ENCODE assay signal across 8 mouse cellular contexts in the genomic region with DNA sequence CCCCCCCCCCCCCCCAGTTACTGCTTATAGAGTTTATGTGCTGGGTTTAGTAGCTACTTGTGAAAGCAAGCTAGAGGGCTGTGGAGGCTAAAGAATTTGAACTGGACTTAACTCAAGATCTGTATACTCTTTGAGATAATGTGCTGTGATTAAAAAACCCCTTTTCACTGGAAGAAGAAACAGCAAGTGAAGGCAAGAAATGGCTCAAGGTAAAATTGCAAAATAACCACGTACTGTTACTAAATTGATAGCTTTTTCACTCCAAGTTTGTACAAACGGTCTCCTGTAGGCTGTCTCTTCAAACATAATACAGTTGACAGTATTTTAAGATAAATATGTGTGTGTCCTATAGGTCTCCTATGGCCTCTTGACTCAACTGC. TPM values are rescaled to one million over a fixed set of nuclear protein-coding genes. Genes with fewer than 3 reads are reported as not detected.
DNase-seq lines count a peak whose midpoint lies in the region; ATAC-seq and TF ChIP-seq lines count a peak whose summit lies in the region.

No protein-coding gene starts in this region.

- 65% methylated on average over 2 of the region's 2 CpGs for WGBS in heart, postnatal 0 days
- 70% methylated on average over 2 of the region's 2 CpGs for WGBS in embryonic facial prominence, embryonic 10.5 days
- WGBS in hindbrain, postnatal 0 days = 70% methylated on average over 2 of the region's 2 CpGs
- WGBS in midbrain, embryonic 14.5 days = 74% methylated on average over 2 of the region's 2 CpGs

- 0 out of 2 replicates have a peak, but pooled peaks cover 4% of the 10 kb centered on the region for H3K36me3 ChIP-seq in heart, postnatal 0 days (replicated peaks; ENCODE audit: control insufficient read depth, insufficient read depth, low read length)
- peaks cover 3% of the 10 kb centered on the region for H3K36me3 ChIP-seq in embryonic facial prominence, embryonic 10.5 days (replicated peaks)
- H3K36me3 ChIP-seq in hindbrain, postnatal 0 days (ENCODE audit: insufficient read depth, low read length) = no peaks in the 10 kb centered on the region
- no peaks in the 10 kb centered on the region for H3K36me3 ChIP-seq in midbrain, embryonic 14.5 days (ENCODE audit: control insufficient read depth, insufficient read depth, low read length)

- H3K4me3 ChIP-seq in heart, postnatal 0 days (ENCODE audit: low read depth, low read length) = peak overlapping the region; percentile 64
- H3K4me3 ChIP-seq in embryonic facial prominence, embryonic 10.5 days = peak overlapping the region; percentile 70
- H3K4me3 ChIP-seq in hindbrain, postnatal 0 days (ENCODE audit: low read length) = peak overlapping the region; percentile 49; the same call in 1 of the 2 replicates
- peak overlapping the region; percentile 41 for H3K4me3 ChIP-seq in midbrain, embryonic 14.5 days (replicated peaks; ENCODE audit: low read depth, low read length)

- peaks cover 8% of the 10 kb centered on the region for H3K4me1 ChIP-seq in heart, postnatal 0 days (ENCODE audit: control insufficient read depth, insufficient read depth)
- peaks cover 25% of the 10 kb centered on the region for H3K4me1 ChIP-seq in embryonic facial prominence, embryonic 10.5 days
- 0 out of 2 replicates have a peak, but pooled peaks cover 5% of the 10 kb centered on the region for H3K4me1 ChIP-seq in hindbrain, postnatal 0 days (ENCODE audit: insufficient read depth, low read length)
- H3K4me1 ChIP-seq in midbrain, embryonic 14.5 days (ENCODE audit: control insufficient read depth, insufficient read depth, low read length) = peaks cover 14% of the 10 kb centered on the region

- no peaks in the 10 kb centered on the region for H3K9me3 ChIP-seq in heart, postnatal 0 days (replicated peaks; ENCODE audit: control insufficient read depth, low read length)
- H3K9me3 ChIP-seq in embryonic facial prominence, embryonic 10.5 days = no peaks in the 10 kb centered on the region
- H3K9me3 ChIP-seq in hindbrain, postnatal 0 days (ENCODE audit: low read length) = no peaks in the 10 kb centered on the region
- H3K9me3 ChIP-seq in midbrain, embryonic 14.5 days (ENCODE audit: control insufficient read depth, low read length) = no peaks in the 10 kb centered on the region

- DNase-seq in heart, postnatal 0 days (ENCODE audit: low spot score) = no peak
- DNase-seq in heart, adult 11 months = no peak
- no peak for DNase-seq in embryonic facial prominence, embryonic 10.5 days (ENCODE audit: low spot score)
- no peak for DNase-seq in hindbrain, postnatal 0 days (ENCODE audit: low spot score)
- DNase-seq in midbrain, embryonic 14.5 days = no peak
- no peak for DNase-seq in thymus, postnatal 14 days
- no peak for DNase-seq in cerebellum, postnatal 10 days
- DNase-seq in spleen, adult 18-20 months = no peak

- H3K27ac ChIP-seq in heart, postnatal 0 days (ENCODE audit: low read depth) = no peak overlapping the region
- no peak overlapping the region for H3K27ac ChIP-seq in embryonic facial prominence, embryonic 10.5 days (replicated peaks)
- H3K27ac ChIP-seq in hindbrain, postnatal 0 days = no peak overlapping the region
- H3K27ac ChIP-seq in midbrain, embryonic 14.5 days (replicated peaks; ENCODE audit: low read depth, low read length) = no peak overlapping the region

- no peak for ATAC-seq in heart, postnatal 0 days (ENCODE audit: insufficient read depth, low read depth)
- no peak for ATAC-seq in hindbrain, postnatal 0 days
- ATAC-seq in midbrain, embryonic 14.5 days (ENCODE audit: low FRiP score, low TSS enrichment) = no peak

- no peaks in the 10 kb centered on the region for H3K27me3 ChIP-seq in heart, postnatal 0 days (ENCODE audit: control insufficient read depth, insufficient read depth, low read length)
- no peaks in the 10 kb centered on the region for H3K27me3 ChIP-seq in embryonic facial prominence, embryonic 10.5 days (replicated peaks; ENCODE audit: low read depth, poor library complexity, severe bottlenecking)
- no peaks in the 10 kb centered on the region for H3K27me3 ChIP-seq in hindbrain, postnatal 0 days (ENCODE audit: insufficient read depth, low read length)
- no peaks in the 10 kb centered on the region for H3K27me3 ChIP-seq in midbrain, embryonic 14.5 days (ENCODE audit: control insufficient read depth, insufficient read depth, low read length)

- no peak for TF ChIP-seq CTCF in heart, postnatal 0 days (IDR thresholded peaks at IDR 0.05; ENCODE audit: low read depth)
- TF ChIP-seq CTCF in hindbrain, postnatal 0 days (IDR thresholded peaks at IDR 0.05; ENCODE audit: low read depth) = no peak

- no peak for TF ChIP-seq EP300 in heart, postnatal 0 days (IDR thresholded peaks at IDR 0.05; ENCODE audit: low read depth)

- H3K9ac ChIP-seq in heart, postnatal 0 days (replicated peaks; ENCODE audit: low read depth, low read length) = no peak overlapping the region
- no peak overlapping the region for H3K9ac ChIP-seq in hindbrain, postnatal 0 days (replicated peaks; ENCODE audit: low read length)
- H3K9ac ChIP-seq in midbrain, embryonic 14.5 days (replicated peaks; ENCODE audit: low read length) = no peak overlapping the region

- peak overlapping the region; percentile 99 for H3K4me2 ChIP-seq in heart, postnatal 0 days (ENCODE audit: low read depth, low read length)
- peak overlapping the region; percentile 98 for H3K4me2 ChIP-seq in hindbrain, postnatal 0 days (ENCODE audit: low read depth, low read length)
- H3K4me2 ChIP-seq in midbrain, embryonic 14.5 days (ENCODE audit: low read length) = peak overlapping the region; percentile 96

RNA-seq across cellular contexts. Expression of gene Ncoa4, which starts 6.4 kb away (rescaled TPM):
- total RNA-seq in heart, postnatal 0 days (2014; rRNA removed; ENCODE audit: low replicate concordance) = 137 and 180 TPM in 2 replicates
- polyA plus RNA-seq in heart, postnatal 0 days (2015; fragmentation: Nextera tagmentation; extraction: Ambion mirVana) = 60.8 and 62.1 TPM in 2 replicates
- polyA plus RNA-seq in embryonic facial prominence, embryonic 10.5 days (2016; fragmentation: Nextera tagmentation; extraction: Ambion mirVana) = 67.0 and 70.7 TPM in 2 replicates
- 171 TPM in 2 replicates for total RNA-seq in hindbrain, postnatal 0 days (2014; rRNA removed)
- 82.3 and 85.8 TPM in 2 replicates for polyA plus RNA-seq in hindbrain, postnatal 0 days (2015; fragmentation: Nextera tagmentation; extraction: Ambion mirVana)
- 94.6 and 126 TPM in 2 replicates for polyA plus RNA-seq in midbrain, embryonic 14.5 days (2014; fragmentation: Nextera tagmentation; extraction: Ambion mirVana)

RNA-seq across cellular contexts. Expression of gene Msmb, which starts 24.2 kb away (rescaled TPM):
- total RNA-seq in heart, postnatal 0 days (2014; rRNA removed; ENCODE audit: low replicate concordance) = not detected in 2 replicates
- not detected in 2 replicates for polyA plus RNA-seq in heart, postnatal 0 days (2015; fragmentation: Nextera tagmentation; extraction: Ambion mirVana)
- not detected in 2 replicates for polyA plus RNA-seq in embryonic facial prominence, embryonic 10.5 days (2016; fragmentation: Nextera tagmentation; extraction: Ambion mirVana)
- total RNA-seq in hindbrain, postnatal 0 days (2014; rRNA removed) = not detected in 2 replicates
- not detected in 2 replicates for polyA plus RNA-seq in hindbrain, postnatal 0 days (2015; fragmentation: Nextera tagmentation; extraction: Ambion mirVana)
- not detected in 2 replicates for polyA plus RNA-seq in midbrain, embryonic 14.5 days (2014; fragmentation: Nextera tagmentation; extraction: Ambion mirVana)

RNA-seq across cellular contexts. Expression of gene Timm23, which starts 35.6 kb away (rescaled TPM):
- 273 and 367 TPM in 2 replicates for total RNA-seq in heart, postnatal 0 days (2014; rRNA removed; ENCODE audit: low replicate concordance)
- polyA plus RNA-seq in heart, postnatal 0 days (2015; fragmentation: Nextera tagmentation; extraction: Ambion mirVana) = 440 and 486 TPM in 2 replicates
- 355 and 365 TPM in 2 replicates for polyA plus RNA-seq in embryonic facial prominence, embryonic 10.5 days (2016; fragmentation: Nextera tagmentation; extraction: Ambion mirVana)
- total RNA-seq in hindbrain, postnatal 0 days (2014; rRNA removed) = 115 and 138 TPM in 2 replicates
- 258 and 262 TPM in 2 replicates for polyA plus RNA-seq in hindbrain, postnatal 0 days (2015; fragmentation: Nextera tagmentation; extraction: Ambion mirVana)
- polyA plus RNA-seq in midbrain, embryonic 14.5 days (2014; fragmentation: Nextera tagmentation; extraction: Ambion mirVana) = 214 and 233 TPM in 2 replicates

RNA-seq across cellular contexts. Expression of gene Parg, which starts 35.7 kb away (rescaled TPM):
- 21.0 and 21.4 TPM in 2 replicates for total RNA-seq in heart, postnatal 0 days (2014; rRNA removed; ENCODE audit: low replicate concordance)
- 15.9 and 16.5 TPM in 2 replicates for polyA plus RNA-seq in heart, postnatal 0 days (2015; fragmentation: Nextera tagmentation; extraction: Ambion mirVana)
- 47.5 and 51.2 TPM in 2 replicates for polyA plus RNA-seq in embryonic facial prominence, embryonic 10.5 days (2016; fragmentation: Nextera tagmentation; extraction: Ambion mirVana)
- total RNA-seq in hindbrain, postnatal 0 days (2014; rRNA removed) = 33.6 and 35.0 TPM in 2 replicates
- polyA plus RNA-seq in hindbrain, postnatal 0 days (2015; fragmentation: Nextera tagmentation; extraction: Ambion mirVana) = 26.4 and 26.5 TPM in 2 replicates
- polyA plus RNA-seq in midbrain, embryonic 14.5 days (2014; fragmentation: Nextera tagmentation; extraction: Ambion mirVana) = 31.5 and 49.6 TPM in 2 replicates
